Mouse (Mus musculus) heart, embryonic 16.5 days (tissue): Measurements from ENCODE around the gene Spata2. TPM values are rescaled to one million over a fixed set of nuclear protein-coding genes. Genes with fewer than 3 reads are reported as not detected.

ENCODE experiments used
- ATAC-seq: fragments of 200-750 bp; cut with Nextera tagmentation; replicated peaks from 2 replicates; pipeline ENCODE4 v1.8.0; 2017; ENCODE audit warnings: moderate number of reproducible peaks; ENCODE audit not compliant: insufficient read depth, low FRiP score; ENCODE audit errors: extremely low read depth
- H3K27ac ChIP-seq: fragments of 300-500 bp; sonication (generic); 2 replicates; pipeline ENCODE4 v1.5.1; 2014; ENCODE audit warnings: mild to moderate bottlenecking, low read length, control low read depth, moderate library complexity
- H3K27me3 ChIP-seq: fragments of 300-500 bp; sonication (generic); 2 replicates; pipeline ENCODE4 v1.6.1; 2014; ENCODE audit warnings: low read length, mixed read lengths; ENCODE audit not compliant: control insufficient read depth, insufficient read depth
- H3K36me3 ChIP-seq: fragments of 300-500 bp; sonication (generic); 2 replicates; pipeline ENCODE4 v1.6.1; 2014; ENCODE audit not compliant: control insufficient read depth, insufficient read depth
- H3K4me1 ChIP-seq: fragments of 300-500 bp; sonication (generic); 2 replicates; pipeline ENCODE4 v1.6.1; 2014; ENCODE audit warnings: low read length, mixed read lengths; ENCODE audit not compliant: control insufficient read depth, insufficient read depth
- H3K4me2 ChIP-seq: fragments of 300-500 bp; sonication (generic); 2 replicates; pipeline ENCODE4 v1.6.1; 2014; ENCODE audit warnings: low read depth, mild to moderate bottlenecking, control low read depth, low read length
- H3K4me3 ChIP-seq: fragments of 300-500 bp; sonication (generic); 2 replicates; pipeline ENCODE4 v1.5.1; 2014; ENCODE audit warnings: mild to moderate bottlenecking, control low read depth, low read length
- H3K9ac ChIP-seq: fragments of 300-500 bp; sonication (generic); 2 replicates; pipeline ENCODE4 v1.6.1; 2014; ENCODE audit warnings: low read length, control low read depth
- H3K9me3 ChIP-seq: fragments of 300-500 bp; sonication (generic); replicated peaks from 2 replicates; pipeline ENCODE4 v1.6.1; 2016; ENCODE audit warnings: low read length; ENCODE audit not compliant: control insufficient read depth
- WGBS: fragments of 180-500 bp; shearing (Covaris S2); extraction: QIAGEN DNeasy Blood & Tissue Kit; methylation state at CpG from one replicate; pipeline ENCODE4 v1.1.7; 2014; 5-methylcytosine and 5-hydroxymethylcytosine counted together
- polyA plus RNA-seq: library from polyadenylated mRNA; unstranded; fragments of >200 nt; fragmentation: Nextera tagmentation; extraction: Ambion mirVana; gene quantifications from 2 replicates; pipeline ENCODE4 v1.2.1, GENCODE M21; 2015

The Spata2 gene
- polyA plus RNA-seq, 1 experiment from 2014 or later: 13.4 TPM

DNA sequence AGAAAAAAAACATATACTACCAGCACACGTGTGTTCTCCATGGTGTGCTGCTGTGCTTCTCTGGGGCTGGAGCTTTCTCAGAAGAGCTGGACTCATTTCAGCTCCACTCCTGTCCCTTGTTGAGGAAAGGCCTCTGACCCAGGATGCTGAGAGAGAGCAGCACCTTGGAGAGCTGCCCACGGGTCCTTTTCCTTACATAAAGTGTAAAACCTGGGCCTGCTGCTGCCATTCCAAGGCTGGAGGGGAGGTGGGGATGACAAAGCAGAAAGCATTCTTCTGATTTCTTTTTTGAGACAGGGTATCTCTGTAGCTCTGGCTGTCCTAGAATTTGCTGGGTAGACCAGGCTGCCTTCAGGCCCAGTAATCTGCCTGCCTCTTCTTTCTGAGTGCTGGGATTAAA is 14.6 kb downstream of the Spata2 start:
- no peak for ATAC-seq
- Histone ChIP-seq H3K4me2 (no peak overlapping the region), H3K36me3 (peaks cover 19% of the 10 kb centered on the region), H3K4me1 (peaks cover 18% of the 10 kb centered on the region), H3K27ac (no peak overlapping the region), H3K4me3 (no peak overlapping the region), H3K9me3 (no peaks in the 10 kb centered on the region), H3K9ac (no peak overlapping the region), H3K27me3 (no peaks in the 10 kb centered on the region)
- 37% methylated on average over 2 of the region's 2 CpGs for WGBS

DNA sequence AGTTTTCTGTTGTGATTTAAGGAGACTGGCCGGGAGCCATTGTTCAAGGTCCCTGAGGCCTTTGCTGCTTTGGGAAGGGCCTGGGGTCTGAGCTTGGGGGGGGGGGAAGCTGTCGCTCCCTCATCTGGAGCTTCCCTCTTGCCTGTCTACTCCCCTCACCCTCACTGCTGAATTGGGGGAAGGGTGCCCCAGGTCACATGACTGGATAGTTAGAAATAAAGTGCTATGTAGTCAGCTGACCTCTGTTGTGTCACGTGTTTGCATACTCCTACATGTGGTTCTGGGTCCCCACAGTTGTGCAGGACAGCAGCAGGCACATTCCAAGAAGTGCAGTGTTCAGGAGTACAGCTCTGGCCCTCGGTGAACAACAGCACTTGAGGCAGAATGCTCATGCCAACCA is 15.9 kb downstream of the Spata2 start:
- no peaks in the 10 kb centered on the region for H3K27me3 ChIP-seq
- H3K4me2 ChIP-seq: no peak overlapping the region
- H3K27ac ChIP-seq: peak overlapping the region; percentile 68
- ATAC-seq: no peak
- no peak overlapping the region for H3K9ac ChIP-seq
- peaks cover 22% of the 10 kb centered on the region for H3K36me3 ChIP-seq
- H3K4me3 ChIP-seq: no peak overlapping the region
- H3K4me1 ChIP-seq: peaks cover 19% of the 10 kb centered on the region
- whole genome bisulfite sequencing: 64% methylated on average over 4 of the region's 4 CpGs
- no peaks in the 10 kb centered on the region for H3K9me3 ChIP-seq

DNA sequence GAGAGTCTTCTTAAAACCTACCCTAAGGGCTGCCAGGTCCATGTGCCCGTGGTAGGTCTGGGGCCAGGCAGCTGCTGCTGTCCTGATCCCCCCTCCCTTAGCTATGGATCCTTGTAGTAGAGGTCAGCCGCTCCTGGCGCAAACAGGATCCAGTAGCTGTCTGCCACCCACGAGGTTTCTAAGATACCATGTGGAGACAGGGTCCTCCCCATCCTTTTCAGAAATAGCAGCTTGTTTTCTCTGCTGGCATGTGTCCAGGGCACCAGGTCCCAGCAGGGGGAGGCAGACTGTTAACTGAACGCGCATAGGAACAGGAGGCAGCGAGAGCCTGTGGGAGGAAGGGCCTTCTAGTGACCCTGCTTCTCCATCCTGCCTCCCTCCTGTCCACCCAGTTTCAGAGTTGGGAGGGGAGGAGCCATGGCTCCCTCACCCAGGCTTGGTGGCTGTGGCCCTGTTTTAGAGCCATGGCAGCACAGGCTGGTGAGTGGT is 16.4 kb downstream of the Spata2 start:
- peak; percentile 85 for ATAC-seq
- no peaks in the 10 kb centered on the region for H3K9me3 ChIP-seq
- no peak overlapping the region for H3K4me3 ChIP-seq
- no peak overlapping the region for H3K4me2 ChIP-seq
- peaks cover 27% of the 10 kb centered on the region for H3K36me3 ChIP-seq
- 6% methylated on average over 7 of the region's 7 CpGs for WGBS
- no peaks in the 10 kb centered on the region for H3K27me3 ChIP-seq
- H3K4me1 ChIP-seq: peaks cover 21% of the 10 kb centered on the region
- H3K9ac ChIP-seq: 0 out of 2 replicates have a peak overlapping the region, but pooled peaks have one; percentile 19
- H3K27ac ChIP-seq: peak overlapping the region; percentile 68

DNA sequence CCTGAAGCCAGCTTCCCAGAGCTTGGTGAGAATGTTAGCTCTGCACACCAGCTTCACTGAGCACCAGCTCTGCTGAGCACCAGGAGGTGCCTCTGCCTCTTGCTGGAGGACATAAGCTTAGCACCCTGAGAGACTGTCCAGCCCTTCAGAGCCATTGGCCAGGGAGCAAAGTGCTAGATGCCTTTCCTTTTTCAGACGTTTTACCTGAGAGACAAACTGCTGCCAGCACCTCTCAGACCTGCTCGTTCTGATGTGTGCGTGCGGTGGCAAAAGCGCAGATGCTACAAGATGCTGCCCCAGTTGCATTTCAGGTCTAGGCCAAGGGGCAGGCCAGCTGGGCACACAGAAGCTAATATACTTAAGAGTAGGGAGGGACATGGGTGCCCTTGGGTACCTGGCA is 17.1 kb downstream of the Spata2 start:
- H3K4me1 ChIP-seq: peaks cover 21% of the 10 kb centered on the region
- no peaks in the 10 kb centered on the region for H3K27me3 ChIP-seq
- H3K9me3 ChIP-seq: no peaks in the 10 kb centered on the region
- WGBS: 79% methylated on average over 5 of the region's 5 CpGs
- H3K9ac ChIP-seq: 0 out of 2 replicates have a peak overlapping the region, but pooled peaks have one; percentile 1
- H3K27ac ChIP-seq: peak overlapping the region; percentile 68
- no peak overlapping the region for H3K4me3 ChIP-seq
- no peak overlapping the region for H3K4me2 ChIP-seq
- peaks cover 31% of the 10 kb centered on the region for H3K36me3 ChIP-seq
- no peak for ATAC-seq

DNA sequence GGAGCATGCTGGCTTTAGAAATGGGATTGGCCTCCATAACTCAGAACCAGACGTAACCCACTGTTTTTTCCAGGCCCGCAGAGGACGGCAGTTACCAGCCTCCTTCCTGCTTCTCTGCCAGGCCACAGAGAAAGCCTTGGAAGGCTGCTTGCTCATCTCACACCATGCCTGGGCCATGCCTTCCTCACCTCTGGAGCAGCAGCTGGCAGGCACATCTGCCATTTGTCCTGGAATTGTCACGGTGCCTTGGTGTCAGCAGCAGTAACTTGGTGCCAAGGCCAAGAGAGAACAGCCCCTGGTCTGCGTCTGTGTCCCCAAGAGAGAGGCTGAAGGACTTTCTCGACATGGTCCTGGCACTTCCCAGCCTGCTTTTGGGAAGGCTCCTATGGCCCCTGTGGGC is 18.5 kb downstream of the Spata2 start:
- WGBS: 89% methylated on average over 6 of the region's 6 CpGs

DNA sequence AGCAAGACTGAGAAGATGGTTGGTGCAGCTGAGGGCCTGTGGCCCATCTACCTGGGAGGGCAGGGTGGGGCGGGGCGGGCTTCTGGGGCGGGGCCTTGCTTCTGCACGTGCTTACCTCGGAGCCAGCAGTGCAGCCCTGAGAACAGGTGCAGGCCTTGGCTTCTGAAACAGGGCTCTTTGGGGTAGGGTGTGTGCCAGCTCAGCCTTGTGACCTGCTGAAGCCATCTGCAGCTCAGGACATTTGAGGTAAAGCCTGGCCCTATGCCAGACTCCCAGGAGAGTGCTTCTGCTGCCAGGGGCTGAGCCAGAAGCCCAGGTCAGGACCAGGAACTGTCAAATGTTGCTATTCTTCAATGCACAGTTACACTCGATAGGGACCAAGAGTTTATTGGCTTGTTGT is 21.1 kb downstream of the Spata2 start:
- Histone ChIP-seq H3K27ac (no peak overlapping the region), H3K4me1 (peaks cover 14% of the 10 kb centered on the region), H3K9ac (no peak overlapping the region), H3K27me3 (no peaks in the 10 kb centered on the region), H3K4me2 (no peak overlapping the region), H3K9me3 (no peaks in the 10 kb centered on the region), H3K4me3 (no peak overlapping the region), H3K36me3 (peaks cover 45% of the 10 kb centered on the region)
- ATAC-seq: no peak
- 76% methylated on average over 6 of the region's 6 CpGs for WGBS

More for the DNA sequence above, 18.5 kb downstream of the Spata2 start:
- Histone ChIP-seq H3K9ac (no peak overlapping the region), H3K27me3 (no peaks in the 10 kb centered on the region), H3K9me3 (no peaks in the 10 kb centered on the region), H3K36me3 (peaks cover 37% of the 10 kb centered on the region), H3K27ac (no peak overlapping the region), H3K4me1 (peaks cover 21% of the 10 kb centered on the region), H3K4me3 (no peak overlapping the region), H3K4me2 (no peak overlapping the region)
- ATAC-seq: no peak

DNA sequence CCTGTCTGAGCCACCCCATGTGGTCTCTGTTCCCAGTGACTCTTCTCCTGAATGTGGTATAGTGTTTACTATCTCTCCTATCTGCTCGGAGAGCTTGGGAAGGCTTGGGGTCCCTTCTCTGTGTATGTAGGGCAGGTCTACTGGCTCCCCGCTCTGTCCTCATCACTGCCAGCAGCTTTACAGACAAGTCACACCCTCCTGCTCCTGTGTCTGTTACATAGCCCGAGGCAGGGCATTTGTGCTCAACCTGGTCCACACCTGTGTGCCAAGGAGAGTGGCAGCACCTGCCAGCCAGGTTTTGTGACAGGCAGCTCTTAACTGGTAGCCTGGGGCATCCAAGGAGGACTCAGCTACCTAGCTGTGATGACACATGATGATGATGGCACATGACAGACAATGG is 22.1 kb downstream of the Spata2 start:
- H3K4me2 ChIP-seq: no peak overlapping the region
- H3K27ac ChIP-seq: no peak overlapping the region
- no peak for ATAC-seq
- WGBS: 88% methylated on average over 3 of the region's 3 CpGs
- no peaks in the 10 kb centered on the region for H3K9me3 ChIP-seq
- no peak overlapping the region for H3K4me3 ChIP-seq
- no peaks in the 10 kb centered on the region for H3K27me3 ChIP-seq
- peaks cover 51% of the 10 kb centered on the region for H3K36me3 ChIP-seq
- H3K9ac ChIP-seq: no peak overlapping the region
- H3K4me1 ChIP-seq: peaks cover 4% of the 10 kb centered on the region

DNA sequence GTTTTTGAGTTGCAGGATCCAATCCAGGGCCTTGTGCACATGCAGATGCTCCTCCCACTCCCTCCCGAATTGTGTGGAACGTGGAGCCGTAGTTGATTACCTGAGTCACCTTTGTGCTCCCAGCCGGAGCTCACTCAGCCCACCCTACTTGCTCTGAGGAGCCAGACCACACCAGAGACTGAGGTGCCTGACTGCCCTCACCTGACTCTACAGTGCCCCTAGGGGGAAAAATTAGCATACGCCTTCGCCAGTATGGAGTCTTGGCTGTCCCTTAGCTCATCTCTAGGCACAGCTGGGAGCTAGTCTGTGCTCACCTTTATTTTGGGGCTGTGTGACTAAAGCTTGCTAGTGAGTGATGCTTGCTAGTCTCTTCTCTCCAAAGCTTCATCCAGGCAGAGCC is 24.2 kb downstream of the Spata2 start:
- WGBS: 81% methylated on average over 6 of the region's 6 CpGs

DNA sequence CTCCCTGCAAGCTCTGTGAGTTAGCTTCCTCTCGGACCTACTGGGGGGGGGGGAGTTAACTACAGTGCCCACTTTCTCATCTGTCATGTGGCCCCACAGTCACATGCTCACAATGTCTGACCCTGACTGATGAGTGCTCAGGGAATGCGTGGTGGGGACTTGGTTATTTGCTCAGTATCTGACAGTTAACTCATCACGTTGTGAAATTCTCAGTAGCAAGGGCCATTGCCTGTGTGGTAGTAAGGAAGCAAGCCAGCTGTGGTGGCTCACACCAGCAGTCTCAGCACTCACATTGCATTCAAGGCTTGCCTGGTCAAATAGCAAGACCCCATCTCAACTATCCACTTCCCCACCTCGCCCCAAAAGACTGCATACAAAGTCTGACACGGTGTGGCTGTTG is 25.5 kb downstream of the Spata2 start:
- ATAC-seq: no peak
- Histone ChIP-seq H3K4me2 (no peak overlapping the region), H3K27ac (no peak overlapping the region), H3K4me1 (peaks cover 5% of the 10 kb centered on the region; the same call in 1 of the 2 replicates), H3K27me3 (no peaks in the 10 kb centered on the region), H3K36me3 (peaks cover 34% of the 10 kb centered on the region), H3K9me3 (no peaks in the 10 kb centered on the region), H3K4me3 (no peak overlapping the region), H3K9ac (no peak overlapping the region)
- 78% methylated on average over 5 of the region's 5 CpGs for WGBS

More for the DNA sequence above, 24.2 kb downstream of the Spata2 start:
- Histone ChIP-seq H3K4me1 (peaks cover 2% of the 10 kb centered on the region; the same call in 1 of the 2 replicates), H3K9ac (no peak overlapping the region), H3K27me3 (no peaks in the 10 kb centered on the region), H3K9me3 (no peaks in the 10 kb centered on the region), H3K27ac (no peak overlapping the region), H3K4me3 (no peak overlapping the region), H3K4me2 (no peak overlapping the region), H3K36me3 (peaks cover 40% of the 10 kb centered on the region)
- ATAC-seq: no peak
